Mouse (Mus musculus) Patski (cell line): ENCODE measurements around the gene Slf2. TPM values are rescaled to one million over a fixed set of nuclear protein-coding genes. Genes with fewer than 3 reads are reported as not detected.

Experiments used
- ATAC-seq: fragments of 100-300 bp; one replicate; pipeline ENCODE4 v1.8.0; 2021
- CTCF ChIA-PET: fragments of 350-600 bp; sonication (Branson Sonifier 250); formaldehyde crosslinking; loops from one replicate; lab custom pipeline; 2022; ENCODE audit warnings: inconsistent platforms; lab: Charles Lee
- POLR2A ChIA-PET: fragments of 350-600 bp; sonication (Branson Sonifier 250); formaldehyde crosslinking; loops from one replicate; lab custom pipeline; 2022; ENCODE audit warnings: antibody characterized with exemption, inconsistent platforms; lab: Charles Lee
- DNase-seq: peaks from one replicate; pipeline ENCODE4 v3.0.0-alpha.2; 2011; ENCODE audit warnings: low read depth, low spot score
- H3K27me3 ChIP-seq: fragments of 371-371 bp; one replicate; pipeline ENCODE4 v1.5.1; 2021
- CTCF ChIP-seq: fragments of 100-300 bp; IDR thresholded peaks from one replicate; pipeline ENCODE4 v1.5.1; 2021
- in situ Hi-C: fragments of 300-500 bp; cut with MboI; formaldehyde crosslinking; loops from 3 replicates; pipeline ENCODE4 v1.11.1; 2018; ENCODE audit warnings: low pct_unique_long_range_greater_than_20kb, mixed read lengths
- polyA plus RNA-seq: library from polyadenylated mRNA; unstranded; gene quantifications from one replicate; pipeline ENCODE4 v1.2.3, GENCODE M21; 2021

Gene Slf2
- polyA plus RNA-seq, 1 experiment from 2014 or later, result 100 TPM

- POLR2A ChIA-PET, result no interaction called here
- CTCF ChIA-PET, result interaction anchor here (1.0 kb wide), 1 partner anchor 13 kb away, joined by 3 read pairs; no protein-coding TSS in a partner anchor
- no peaks in the 10 kb centered on the region for H3K27me3 ChIP-seq
- no peak for DNase-seq
- in situ Hi-C loops, result no loop called here
- no peak for ATAC-seq
- no peak for TF ChIP-seq CTCF
Measured at GRCm38 (mm10) chr19:44987851-44988250, 56.9 kb downstream of the Slf2 start.

- H3K27me3 ChIP-seq, result no peaks in the 10 kb centered on the region
- ATAC-seq (no peak), DNase-seq (no peak)
- TF ChIP-seq CTCF, result no peak
- POLR2A ChIA-PET, result no interaction called here
- in situ Hi-C loops, result no loop called here
- CTCF ChIA-PET, result interaction anchor here (1.0 to 1.2 kb wide), 2 partner anchors 9 to 12 kb away, joined by 3 read pairs; no protein-coding TSS in a partner anchor
Measured at GRCm38 (mm10) chr19:44988321-44988720, 57.4 kb downstream of the Slf2 start.

DNA sequence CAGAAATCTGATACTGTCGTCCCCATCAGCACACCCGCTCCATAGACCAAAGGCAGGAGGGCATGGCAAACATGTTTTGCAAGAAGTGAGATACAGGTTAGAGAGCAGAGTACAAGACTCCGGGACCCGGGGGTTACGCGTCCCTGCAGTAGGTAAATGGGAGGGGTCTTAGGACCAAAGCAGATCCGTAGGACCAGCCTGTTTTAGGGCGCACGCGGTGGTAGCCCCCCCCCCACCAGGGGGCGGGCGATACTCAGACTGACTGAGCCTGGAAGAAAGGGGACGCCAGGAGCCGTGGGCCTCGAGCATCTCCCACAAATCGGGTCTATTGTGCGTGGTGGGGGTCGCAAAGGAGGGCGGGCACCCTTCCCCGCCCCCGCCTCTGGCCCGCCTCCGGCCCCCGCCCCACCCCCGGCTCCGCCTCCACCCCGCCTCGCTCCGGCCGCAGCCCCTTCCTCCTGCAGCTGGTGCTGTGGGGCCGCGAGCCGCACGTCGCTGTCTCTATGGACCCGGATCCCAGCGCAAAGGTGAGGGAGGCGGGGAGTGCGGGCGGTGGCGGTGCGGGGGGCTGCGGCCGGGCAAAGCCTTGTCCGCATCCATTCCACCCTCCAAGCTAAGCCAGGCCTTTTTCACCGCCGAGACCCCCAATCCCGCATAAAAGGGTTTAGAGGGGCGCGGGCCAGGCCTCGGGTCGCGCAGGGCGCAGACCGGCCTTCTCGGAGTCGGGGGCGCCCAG is 58.0 kb downstream of the Slf2 start, which contains the start of gene Sema4g:
Sema4g (plus strand) TSS at position 271 of the 736 bp plus-strand sequence.
- CTCF ChIA-PET, result interaction anchor here (1.2 kb wide), 1 partner anchor 9 kb away, joined by 3 read pairs; no protein-coding TSS in a partner anchor
- ATAC-seq (peak; percentile 8), DNase-seq (no peak)
- in situ Hi-C loops, result no loop called here
- no peaks in the 10 kb centered on the region for H3K27me3 ChIP-seq
- TF ChIP-seq CTCF, result no peak
- POLR2A ChIA-PET, result interaction anchor here (1.4 kb wide), 1 partner anchor 12 kb away, joined by 3 read pairs; no protein-coding TSS in a partner anchor

GRCm38 (mm10) chr19:44989567-44990495 is 58.9 kb downstream of the Slf2 start:
- H3K27me3 ChIP-seq, result no peaks in the 10 kb centered on the region
- no peak for ATAC-seq
- in situ Hi-C loops, result no loop called here
- DNase-seq, result no peak
- no peak for TF ChIP-seq CTCF
- ChIA-PET POLR2A (interaction anchor here (0.6 to 1.4 kb wide), 2 partner anchors 10 to 11 kb away, joined by 3 read pairs; no protein-coding TSS in a partner anchor), CTCF (no interaction called here)

DNA sequence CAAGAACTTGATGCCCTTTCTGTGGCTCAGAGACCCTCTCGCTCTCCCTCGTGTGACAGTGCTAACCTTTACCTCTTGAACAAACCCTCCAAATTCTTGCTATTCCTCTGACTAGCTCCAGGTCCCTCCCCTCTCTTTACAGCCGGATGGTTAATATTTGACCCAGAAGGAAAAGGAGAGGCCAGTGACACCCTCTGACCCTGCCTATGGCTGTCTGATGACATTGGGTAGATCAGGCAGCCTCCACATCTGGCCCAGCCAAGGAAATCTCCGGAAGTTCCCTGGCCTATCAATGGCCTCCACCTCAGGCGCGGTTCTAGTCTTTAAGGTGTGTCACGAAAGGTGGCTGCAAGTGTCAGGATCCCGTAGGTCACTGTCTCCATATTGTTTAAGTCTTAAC is 60.1 kb downstream of the Slf2 start:
- ATAC-seq (no peak), DNase-seq (no peak)
- POLR2A ChIA-PET, result no interaction called here
- CTCF ChIA-PET, result no interaction called here
- no peak for TF ChIP-seq CTCF
- H3K27me3 ChIP-seq, result no peaks in the 10 kb centered on the region
- in situ Hi-C loops, result no loop called here

DNA sequence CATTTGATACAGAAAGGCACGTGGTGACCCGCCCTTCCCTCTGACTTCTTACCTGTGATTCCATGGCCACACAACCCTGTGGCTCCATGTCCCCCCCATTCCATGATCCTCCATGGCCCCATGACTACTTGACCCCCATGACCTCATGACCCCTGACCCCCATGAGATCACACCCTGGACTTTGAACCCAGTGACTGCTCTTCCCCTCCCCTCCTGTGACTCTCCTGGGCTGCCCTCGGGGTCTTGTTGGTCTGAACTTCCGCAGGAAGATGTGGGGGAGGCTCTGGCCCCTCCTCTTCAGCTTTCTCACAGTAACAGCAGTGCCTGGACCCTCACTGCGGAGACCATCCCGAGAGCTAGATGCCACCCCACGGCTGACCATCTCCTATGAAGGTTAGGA is 61.3 kb downstream of the Slf2 start:
- ChIA-PET CTCF (no interaction called here), POLR2A (no interaction called here)
- no peak for DNase-seq
- H3K27me3 ChIP-seq, result no peaks in the 10 kb centered on the region
- in situ Hi-C loops, result no loop called here
- no peak for TF ChIP-seq CTCF
- ATAC-seq, result no peak

GRCm38 (mm10) chr19:44992712-44993111 is 61.8 kb downstream of the Slf2 start:
- CTCF ChIA-PET, result no interaction called here
- POLR2A ChIA-PET, result no interaction called here
- DNase-seq, result no peak
- H3K27me3 ChIP-seq, result no peaks in the 10 kb centered on the region
- in situ Hi-C loops, result no loop called here
- no peak for ATAC-seq
- TF ChIP-seq CTCF, result no peak

GRCm38 (mm10) chr19:44997786-44998185 is 66.8 kb downstream of the Slf2 start:
- H3K27me3 ChIP-seq, result no peaks in the 10 kb centered on the region
- in situ Hi-C loops, result no loop called here
- POLR2A ChIA-PET, result no interaction called here

GRCm38 (mm10) chr19:44999647-45000046 is 68.7 kb downstream of the Slf2 start:
- ChIA-PET CTCF (no interaction called here), POLR2A (no interaction called here)
- in situ Hi-C loops, result no loop called here
- H3K27me3 ChIP-seq, result no peaks in the 10 kb centered on the region
- DNase-seq, result no peak
- ATAC-seq, result no peak
- no peak for TF ChIP-seq CTCF

More at GRCm38 (mm10) chr19:44997786-44998185, 66.8 kb downstream of the Slf2 start:
- DNase-seq, result no peak
- CTCF ChIA-PET, result interaction anchor here (1.1 kb wide), 1 partner anchor 8 kb away, joined by 3 read pairs; the partner anchor contains the start of gene Mrpl43
- TF ChIP-seq CTCF, result no peak
- no peak for ATAC-seq

- H3K27me3 ChIP-seq, result no peaks in the 10 kb centered on the region
- in situ Hi-C loops, result no loop called here
- ChIA-PET POLR2A (no interaction called here), CTCF (no interaction called here)
- DNase-seq (no peak), ATAC-seq (no peak)
- no peak for TF ChIP-seq CTCF
Measured at GRCm38 (mm10) chr19:45002301-45002700, 71.3 kb downstream of the Slf2 start.
